9 mouse cellular contexts compared by ENCODE assay signal in genomic region chr1:168357680-168358611, GRCm38 (mm10).
DNase-seq lines count a peak whose midpoint lies in the region; ATAC-seq and TF ChIP-seq lines count a peak whose summit lies in the region.
"Had no signal": no experiment of that assay in that cellular context is flagged by ENCODE, and none has a peak within 500 bp of the region (broad histone marks: within the 10 kb centered on the region; RNA-seq: fewer than 3 reads in every experiment).

No protein-coding gene starts in this region.

- H3K4me1 ChIP-seq in embryonic facial prominence, embryonic 13.5 days, result peaks cover 59% of the 10 kb centered on the region
- peaks cover 40% of the 10 kb centered on the region for H3K4me1 ChIP-seq in limb, embryonic 11.5 days (ENCODE audit: control insufficient read depth, insufficient read depth, low read length)

- H3K27ac ChIP-seq in layer of hippocampus, adult 2 months, result peak overlapping the region; percentile 80
- H3K27ac ChIP-seq in embryonic facial prominence, embryonic 13.5 days, result peak overlapping the region; percentile 34
- no peak overlapping the region for H3K27ac ChIP-seq in limb, embryonic 11.5 days (replicated peaks; ENCODE audit: low read depth, low read length)

- H3K4me3 ChIP-seq in layer of hippocampus, adult 2 months, result peak overlapping the region; percentile 34
- peak overlapping the region; percentile 9; the same call in 1 of the 2 replicates for H3K4me3 ChIP-seq in embryonic facial prominence, embryonic 13.5 days
- H3K4me3 ChIP-seq in limb, embryonic 11.5 days (ENCODE audit: low read depth, low read length), result no peak overlapping the region

- ATAC-seq in embryonic facial prominence, embryonic 13.5 days (ENCODE audit: insufficient number of reproducible peaks, insufficient read depth, low FRiP score, low TSS enrichment, low read depth), result no peak
- no peak for ATAC-seq in limb, embryonic 11.5 days (ENCODE audit: insufficient number of reproducible peaks, low FRiP score, low TSS enrichment, low read depth)
- ATAC-seq: Patski had no signal

- H3K27me3 ChIP-seq in embryonic facial prominence, embryonic 13.5 days, result no peaks in the 10 kb centered on the region
- H3K27me3 ChIP-seq in limb, embryonic 11.5 days (ENCODE audit: control insufficient read depth, insufficient read depth, low read length), result no peaks in the 10 kb centered on the region
- H3K27me3 ChIP-seq: Patski had no signal

- peaks cover 8% of the 10 kb centered on the region for H3K36me3 ChIP-seq in embryonic facial prominence, embryonic 13.5 days
- no peaks in the 10 kb centered on the region for H3K36me3 ChIP-seq in limb, embryonic 11.5 days (ENCODE audit: control insufficient read depth, insufficient read depth, low read length)

- peak overlapping the region; percentile 55; the same call in 1 of the 2 replicates for H3K9ac ChIP-seq in embryonic facial prominence, embryonic 13.5 days
- H3K9ac ChIP-seq in limb, embryonic 11.5 days (ENCODE audit: low read length), result no peak overlapping the region

- H3K4me2 ChIP-seq in embryonic facial prominence, embryonic 13.5 days, result peak overlapping the region; percentile 49
- H3K4me2 ChIP-seq in limb, embryonic 11.5 days (ENCODE audit: low read depth, severe bottlenecking), result peak overlapping the region; percentile 29; the same call in 1 of the 2 replicates

- no peak for DNase-seq in layer of hippocampus, adult 2 months (ENCODE audit: low spot score in 2 of 2)
- DNase-seq in layer of hippocampus, adult 11-12 months (ENCODE audit: low spot score), result no peak
- DNase-seq in limb, embryonic 11.5 days (ENCODE audit: low spot score), result no peak
- peak; percentile 79 for DNase-seq in retina, embryonic 14.5 days (ENCODE audit: low spot score)
- DNase-seq in right cerebral cortex, adult 18-20 months, result no peak
- no peak for DNase-seq in thymus, postnatal 0 days (ENCODE audit: low spot score)
- no peak for DNase-seq in layer of hippocampus, postnatal 25 days (ENCODE audit: extremely low spot score in 1 of 2, low spot score in 1 of 2)

- H3K9me3 ChIP-seq in embryonic facial prominence, embryonic 13.5 days, result no peaks in the 10 kb centered on the region
- H3K9me3 ChIP-seq in limb, embryonic 11.5 days (ENCODE audit: control insufficient read depth, low read length), result no peaks in the 10 kb centered on the region

- no peak for TF ChIP-seq CTCF in layer of hippocampus, adult 2 months (conservative IDR thresholded peaks at IDR 0.05)

- WGBS in embryonic facial prominence, embryonic 13.5 days, result 11% methylated on average over 26 of the region's 26 CpGs
- WGBS in limb, embryonic 11.5 days, result 11% methylated on average over 26 of the region's 26 CpGs
